Mouse (Mus musculus) brain, embryonic 18.5 days (tissue): ENCODE data around the gene 9230102O04Rik.

Experiments
- DNase-seq: peaks from one replicate; pipeline ENCODE4 v3.0.0-alpha.2; 2012; ENCODE audit warnings: low read depth, low spot score

Gene 9230102O04Rik

DNA sequence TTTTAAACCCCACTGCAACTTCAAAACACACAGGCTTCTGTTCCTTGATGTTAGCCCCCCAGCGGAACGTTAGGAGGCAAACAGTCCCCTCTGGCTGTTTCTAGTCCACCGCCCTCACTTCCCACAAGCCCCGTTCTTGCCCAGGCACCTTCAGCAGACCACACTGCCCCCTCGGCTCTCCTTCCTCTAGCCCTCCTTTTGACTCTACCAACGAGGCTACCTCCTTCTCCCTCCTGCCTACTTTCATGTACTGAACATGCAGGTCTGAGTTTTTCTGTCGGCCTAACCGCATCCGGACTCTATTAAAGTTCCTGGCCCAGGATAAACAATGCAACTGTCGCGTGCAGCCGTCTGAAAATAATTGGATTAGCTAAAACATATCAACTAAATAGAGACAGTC, 16.7 kb downstream of the 9230102O04Rik start:
- DNase-seq, result no peak

DNA sequence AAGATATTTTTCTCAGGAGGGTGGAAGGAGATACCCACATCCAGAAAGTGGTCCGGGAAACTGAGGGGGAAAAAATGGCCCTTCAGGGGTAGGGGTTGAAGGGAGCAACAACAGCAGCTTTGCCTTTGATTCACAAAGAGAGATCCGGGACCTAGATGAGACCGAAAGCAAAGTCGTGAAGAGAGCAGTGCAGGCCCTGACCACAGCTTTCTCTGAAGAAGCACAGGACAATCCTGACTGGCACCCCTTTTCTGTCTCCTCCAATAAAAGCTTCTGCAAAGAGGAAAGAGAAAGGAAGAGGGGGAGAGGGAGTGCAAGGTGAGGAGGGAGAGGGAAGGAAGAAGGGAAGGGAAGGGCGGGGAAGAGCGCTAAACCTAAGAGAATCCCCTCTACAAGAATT, 17.5 kb downstream of the 9230102O04Rik start:
- DNase-seq, result no peak

DNA sequence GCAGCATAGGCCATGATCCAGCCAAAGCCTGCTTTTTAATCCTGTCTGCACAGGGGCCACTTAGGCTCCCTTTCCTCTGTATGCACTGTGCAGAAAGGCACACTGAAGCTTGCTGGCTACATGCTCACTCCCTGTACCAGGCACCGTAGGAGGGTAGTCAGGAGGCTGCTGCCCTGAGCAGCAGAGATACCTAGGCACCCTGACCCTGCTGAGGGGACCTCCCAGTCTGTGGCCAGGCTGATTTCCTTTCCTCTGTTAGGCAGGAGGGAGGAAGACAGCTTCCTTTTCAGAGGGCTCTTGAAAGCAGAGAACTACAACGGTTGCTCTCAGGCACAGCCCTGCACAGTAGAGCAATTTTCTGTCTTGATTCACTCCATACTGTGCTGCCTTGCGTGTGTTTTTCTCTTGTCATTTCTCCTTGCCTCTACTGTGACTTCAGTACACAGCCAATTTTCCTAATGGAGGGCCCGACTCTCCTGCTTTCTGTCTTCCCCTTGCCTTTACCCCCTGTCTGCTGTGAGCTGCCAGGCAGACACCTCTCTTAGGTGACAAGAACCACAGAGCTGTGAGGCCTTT, 18.1 kb downstream of the 9230102O04Rik start:
- no peak for DNase-seq

DNA sequence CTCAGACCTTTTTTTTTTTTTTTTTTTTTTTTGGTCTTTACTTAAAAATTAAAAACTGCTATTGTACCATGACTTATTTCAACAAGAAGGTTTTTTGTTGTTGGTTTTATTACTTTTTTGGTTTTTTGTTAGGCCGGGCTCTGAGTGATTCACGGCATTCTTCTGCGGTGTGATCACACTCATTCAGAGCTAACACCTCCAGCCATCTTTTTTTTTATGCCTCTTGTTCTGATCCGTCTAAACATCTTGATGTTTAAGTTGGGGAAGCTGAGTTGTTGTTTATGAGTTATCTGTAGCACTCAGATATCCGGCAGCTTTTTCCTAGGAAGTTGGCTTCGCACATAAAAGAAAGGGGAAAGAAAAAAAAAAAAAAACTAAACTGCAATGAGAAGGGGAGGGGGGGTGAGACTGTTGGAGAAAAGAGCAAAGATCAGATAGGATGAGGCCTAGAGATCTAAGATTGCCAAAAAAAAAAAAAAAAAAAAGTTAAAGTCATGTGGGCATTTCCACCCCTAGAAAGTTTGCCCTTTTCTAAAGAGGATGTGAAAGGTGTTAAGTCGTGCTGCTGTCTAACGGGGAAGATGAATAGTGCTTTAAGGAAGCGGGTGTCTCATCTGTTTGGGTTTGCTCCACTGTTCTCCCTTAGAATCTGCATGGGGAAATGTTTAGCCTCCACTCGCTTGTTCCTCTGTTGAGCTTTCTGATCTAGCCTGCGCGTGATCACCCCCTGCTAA, 22.1 kb downstream of the 9230102O04Rik start:
- no peak for DNase-seq

DNA sequence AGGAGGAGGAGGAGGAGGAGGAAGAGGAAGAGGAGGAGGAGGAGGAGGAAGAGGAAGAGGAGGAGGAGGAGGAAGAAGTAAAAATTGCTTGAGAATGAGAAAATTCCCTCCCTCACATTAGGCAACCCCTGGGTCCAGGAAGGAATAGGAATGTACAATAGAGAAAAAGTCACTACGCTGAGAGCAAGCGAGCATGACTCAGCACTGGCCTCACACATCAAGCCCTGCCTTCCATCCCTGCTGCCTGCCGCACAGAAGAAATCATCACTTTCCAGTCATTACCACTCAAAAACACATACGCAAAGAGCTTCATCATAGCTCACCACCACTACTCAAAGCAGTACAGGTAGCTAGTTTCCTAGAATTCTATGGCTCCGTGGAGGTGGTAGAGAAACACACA, 28.6 kb downstream of the 9230102O04Rik start:
- no peak for DNase-seq

DNA sequence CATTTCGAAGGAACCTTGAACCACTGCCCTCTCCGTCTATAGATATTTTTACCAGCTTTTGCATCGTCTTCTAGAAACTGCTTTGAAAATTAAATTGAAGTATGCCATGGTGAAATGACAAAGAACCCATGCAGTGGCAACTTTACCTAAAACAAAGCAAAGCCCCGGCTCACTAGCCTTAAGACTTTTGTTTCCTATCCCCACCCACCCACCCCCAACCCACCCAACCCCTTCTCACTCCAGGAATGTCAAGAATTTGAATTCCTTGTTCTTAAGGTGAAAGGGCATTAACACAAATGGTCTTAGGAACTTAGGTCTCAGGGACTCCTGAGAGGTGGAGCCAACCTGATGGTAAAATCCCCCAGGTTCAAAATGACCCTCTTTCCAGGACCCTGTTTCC, 33.5 kb downstream of the 9230102O04Rik start:
- no peak for DNase-seq

DNA sequence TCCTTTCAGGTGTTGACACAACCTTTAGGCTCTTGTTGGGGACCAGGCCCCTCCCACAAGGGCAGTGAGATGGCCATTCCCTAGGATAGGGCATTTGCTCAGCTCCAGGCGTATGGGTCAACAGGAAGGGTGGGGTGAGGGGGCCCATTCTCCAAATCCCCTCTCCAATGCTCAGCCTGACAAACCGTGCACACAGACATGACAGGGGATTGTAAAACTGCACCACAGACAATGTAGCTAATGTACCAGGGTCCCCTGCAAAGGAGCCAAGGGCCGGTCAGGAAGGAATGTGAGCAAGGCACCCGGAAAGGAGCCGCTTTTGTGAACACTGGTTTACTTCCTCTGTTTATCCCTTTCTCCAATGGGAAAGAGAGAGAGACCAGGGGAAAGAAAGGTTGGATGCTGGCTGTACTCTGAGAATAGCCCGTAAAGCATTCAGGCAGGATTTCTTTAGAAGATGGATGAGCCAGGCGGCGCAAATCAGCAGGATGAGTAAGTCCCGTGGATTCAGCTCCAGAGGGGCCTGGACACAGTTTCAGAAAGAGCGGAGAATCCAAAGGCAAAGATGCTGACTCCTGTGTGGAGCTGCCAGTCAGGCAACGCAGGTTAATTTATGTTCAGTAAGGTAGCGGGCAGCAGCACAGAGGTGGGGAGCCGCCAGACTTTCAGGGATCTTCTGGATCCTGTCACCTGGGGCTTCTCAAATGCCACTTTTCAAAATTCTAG, 36.3 kb downstream of the 9230102O04Rik start:
- DNase-seq, result no peak

DNA sequence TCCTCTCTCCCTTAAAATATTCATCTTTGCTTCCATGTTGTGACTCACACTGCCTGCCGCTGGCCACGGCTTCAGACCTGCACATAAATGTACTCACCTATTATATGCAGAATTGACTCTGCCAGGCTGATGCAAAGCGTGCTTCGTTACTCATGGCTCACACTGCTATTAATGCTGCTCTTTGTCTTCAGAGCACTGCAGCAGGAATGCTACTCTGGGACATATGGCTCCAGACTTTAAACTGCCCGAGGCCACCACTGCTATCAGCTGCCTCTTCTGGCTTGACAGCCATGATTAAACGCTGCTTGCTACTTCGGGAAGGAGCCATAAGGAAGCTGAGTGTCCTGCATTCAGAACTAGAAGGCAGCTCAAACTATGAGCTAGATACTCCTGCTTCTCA, 54.1 kb downstream of the 9230102O04Rik start:
- DNase-seq, result no peak

DNA sequence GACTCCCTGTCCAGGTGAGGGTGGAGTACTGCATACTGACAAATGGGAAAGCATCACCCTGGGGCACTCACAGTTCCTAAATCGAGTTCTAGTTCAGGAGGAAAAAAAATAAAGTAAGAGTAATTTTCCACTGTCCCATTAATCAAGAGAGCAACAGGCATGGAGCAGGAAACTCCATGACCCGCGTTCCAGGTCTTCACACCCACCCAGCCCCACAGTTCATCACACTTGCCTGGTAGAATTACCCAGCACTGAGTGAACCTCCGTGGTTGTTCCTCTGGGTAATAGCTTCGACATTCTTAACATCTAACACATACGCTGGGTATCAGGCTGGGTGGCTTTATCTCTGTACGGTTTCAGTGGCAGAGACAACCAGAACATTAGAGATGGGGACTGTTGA, 55.6 kb downstream of the 9230102O04Rik start:
- DNase-seq, result no peak
